Mouse (Mus musculus): ENCODE measurements around the gene Kctd11. TPM values are rescaled to one million over a fixed set of nuclear protein-coding genes. Genes with fewer than 3 reads are reported as not detected.

Gene Kctd11
- total RNA-seq, 2 experiments from 2014 or later: 2.3 to 3.7 TPM

GRCm38 (mm10) chr11:69912716-69913530 is 31.7 kb upstream of the Kctd11 start:
- no peak for DNase-seq

GRCm38 (mm10) chr11:69911701-69912100 is 30.5 kb upstream of the Kctd11 start:
- DNase-seq: no peak

DNA sequence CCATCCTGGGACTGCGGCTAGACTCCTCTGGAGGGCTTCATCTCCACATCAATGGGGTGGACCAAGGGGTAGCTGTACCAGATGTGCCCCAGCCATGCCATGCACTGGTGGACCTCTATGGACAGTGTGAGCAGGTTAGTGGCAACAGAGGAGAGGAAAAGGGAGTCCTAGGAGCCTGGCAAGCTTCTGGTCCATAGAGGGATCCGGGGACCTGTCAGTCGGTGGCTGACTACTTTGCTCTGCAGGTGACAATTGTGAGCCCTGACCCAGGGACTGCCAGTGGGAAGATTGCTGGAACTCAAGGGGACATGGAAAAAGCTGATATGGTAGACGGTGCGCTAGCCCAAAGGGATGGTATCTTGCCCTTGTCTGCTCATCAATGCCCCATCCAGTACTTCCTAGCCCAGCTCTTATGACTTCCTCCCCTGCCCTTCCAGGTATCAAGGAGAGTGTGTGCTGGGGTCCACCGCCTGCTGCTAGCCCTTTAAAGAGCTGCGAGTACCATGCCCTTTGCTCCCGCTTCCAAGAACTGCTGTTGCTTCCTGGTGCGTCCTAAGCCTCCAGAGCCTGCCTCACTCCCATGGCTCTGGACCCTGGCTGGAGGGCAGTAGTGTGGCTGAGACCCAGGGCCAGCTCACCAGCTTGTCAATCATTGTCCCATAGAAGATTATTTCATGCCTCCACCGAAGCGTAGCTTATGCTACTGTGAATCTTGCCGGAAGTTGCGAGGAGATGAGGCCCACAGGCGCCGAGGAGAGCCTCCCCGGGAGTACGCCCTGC is 29.8 kb upstream of the Kctd11 start:
- no peak for DNase-seq

DNA sequence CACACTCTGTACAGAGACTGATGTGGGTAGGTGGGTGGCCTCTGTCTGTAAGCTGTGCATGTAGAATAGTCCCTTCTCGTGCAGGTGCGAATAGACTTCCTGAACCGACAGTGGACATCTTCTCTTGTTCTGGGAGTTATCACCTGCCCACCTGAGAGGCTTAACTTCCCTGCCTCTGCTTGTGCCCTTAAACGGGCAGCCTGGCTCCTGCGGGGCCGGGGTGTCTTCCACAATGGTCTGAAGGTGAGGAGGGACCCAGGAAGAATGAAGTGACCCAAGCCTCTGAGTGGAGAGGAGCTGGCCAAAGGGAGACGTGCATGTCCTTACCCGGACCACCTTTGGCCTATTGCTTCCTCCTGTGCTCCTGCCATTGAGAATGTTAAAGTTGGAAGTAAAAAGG is 29.0 kb upstream of the Kctd11 start:
- DNase-seq: no peak

GRCm38 (mm10) chr11:69909174-69909573 is 28.0 kb upstream of the Kctd11 start:
- no peak for DNase-seq

- DNase-seq: no peak
Observed at GRCm38 (mm10) chr11:69908645-69909044, 27.4 kb upstream of the Kctd11 start.

DNA sequence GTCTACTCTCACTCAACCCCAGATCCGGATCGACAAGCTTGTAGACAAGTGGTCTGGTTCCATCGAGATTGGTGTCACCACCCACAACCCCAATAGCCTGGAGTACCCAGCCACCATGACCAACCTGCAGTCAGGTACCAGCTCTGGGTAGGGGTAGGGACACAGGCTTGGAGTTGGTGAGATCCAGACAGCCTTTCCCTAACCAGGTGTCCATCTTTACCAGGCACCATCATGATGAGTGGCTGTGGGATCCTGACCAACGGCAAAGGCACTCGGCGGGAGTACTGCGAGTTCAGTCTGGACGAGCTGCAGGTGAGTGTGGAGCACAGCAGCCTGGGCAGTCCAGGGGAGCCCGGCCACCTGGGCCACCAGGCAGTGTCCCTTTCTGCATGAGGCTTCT is 23.1 kb upstream of the Kctd11 start:
- DNase-seq: no peak

DNA sequence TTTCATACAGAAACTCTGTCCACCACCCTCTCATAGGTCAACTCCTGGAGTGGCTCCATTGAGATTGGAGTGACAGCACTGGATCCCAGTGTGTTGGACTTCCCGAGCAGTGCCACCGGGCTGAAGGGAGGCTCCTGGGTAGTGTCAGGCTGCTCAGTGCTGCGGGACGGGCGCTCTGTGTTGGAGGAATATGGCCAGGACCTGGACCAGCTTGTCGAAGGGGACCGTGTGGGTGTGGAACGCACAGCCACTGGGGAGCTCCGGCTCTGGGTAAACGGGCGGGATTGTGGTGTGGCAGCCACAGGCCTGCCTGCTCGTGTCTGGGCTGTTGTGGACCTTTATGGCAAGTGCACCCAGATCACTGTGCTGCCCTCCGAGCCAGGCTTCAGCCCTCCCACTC is 21.8 kb upstream of the Kctd11 start:
- peak; percentile 8 for DNase-seq

DNA sequence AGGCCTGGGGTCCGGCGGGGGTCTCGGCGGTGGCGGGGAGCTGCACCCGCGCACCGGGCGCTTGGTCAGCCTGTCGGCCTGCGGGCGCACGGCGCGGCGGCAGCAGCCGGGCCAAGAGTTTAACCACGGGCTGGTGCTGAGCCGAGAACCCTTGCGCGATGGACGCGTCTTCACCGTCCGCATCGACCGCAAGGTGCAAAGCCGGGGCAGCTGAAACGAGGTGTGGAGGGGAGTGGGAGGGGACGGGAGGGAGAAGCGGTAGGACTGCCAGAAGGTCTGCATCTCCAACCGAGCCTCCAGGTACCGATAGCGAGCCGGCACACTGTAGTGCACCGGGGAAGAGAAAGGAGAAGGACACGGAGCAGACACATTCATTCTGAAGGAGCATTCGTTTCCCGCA is 20.8 kb upstream of the Kctd11 start:
- DNase-seq: no peak

DNA sequence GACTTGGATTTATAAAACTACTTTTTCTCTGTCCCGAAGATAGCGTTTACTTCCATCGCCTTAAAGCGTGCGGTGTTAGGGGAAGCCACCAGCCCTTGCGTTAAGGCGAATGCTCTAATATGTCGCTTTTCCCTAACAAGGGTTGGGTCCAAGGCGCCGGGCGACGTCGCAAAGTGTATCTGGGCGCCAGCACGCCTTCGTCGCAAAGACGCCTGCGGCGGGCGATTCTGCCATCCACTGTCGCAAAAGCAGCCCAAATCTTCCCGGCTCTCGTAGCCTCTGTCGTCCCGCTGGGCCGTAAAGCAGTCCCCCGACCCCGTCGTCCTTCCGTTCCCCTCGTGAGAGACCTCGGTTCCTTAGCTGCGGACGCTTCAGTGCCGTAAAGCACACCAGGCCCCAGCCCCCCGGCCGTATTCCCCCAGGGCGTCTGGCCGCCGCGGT is 20.2 kb upstream of the Kctd11 start:
- DNase-seq: peak; percentile 90

- peak; percentile 74 for DNase-seq
Observed at GRCm38 (mm10) chr11:69900471-69901405, 19.5 kb upstream of the Kctd11 start, which contains the start of the genes 2810408A11Rik and Neurl4. TSS of gene 2810408A11Rik (minus strand) at chr11:69900987. TSS of gene Neurl4 (plus strand) at chr11:69901072.

DNA sequence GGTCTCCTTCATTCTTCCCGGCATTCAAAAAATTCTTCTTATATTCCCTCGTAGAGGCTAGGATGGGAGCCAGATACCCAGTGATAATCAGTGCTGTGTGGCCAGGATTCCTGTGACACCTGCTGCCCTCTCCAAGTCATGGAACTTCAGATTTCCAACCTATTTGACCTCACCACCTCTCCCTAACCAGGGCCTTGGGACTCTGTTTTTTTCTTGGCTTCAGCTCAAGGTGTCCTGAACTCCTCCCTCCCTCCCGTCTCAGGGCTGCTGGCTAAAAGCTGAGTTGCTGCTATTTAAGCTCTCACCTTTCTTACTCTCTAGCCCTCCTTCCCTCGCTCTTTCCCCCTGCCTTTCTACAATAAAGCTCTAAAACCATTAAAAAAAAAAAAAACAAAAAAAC is 18.7 kb upstream of the Kctd11 start:
- no peak for DNase-seq

DNA sequence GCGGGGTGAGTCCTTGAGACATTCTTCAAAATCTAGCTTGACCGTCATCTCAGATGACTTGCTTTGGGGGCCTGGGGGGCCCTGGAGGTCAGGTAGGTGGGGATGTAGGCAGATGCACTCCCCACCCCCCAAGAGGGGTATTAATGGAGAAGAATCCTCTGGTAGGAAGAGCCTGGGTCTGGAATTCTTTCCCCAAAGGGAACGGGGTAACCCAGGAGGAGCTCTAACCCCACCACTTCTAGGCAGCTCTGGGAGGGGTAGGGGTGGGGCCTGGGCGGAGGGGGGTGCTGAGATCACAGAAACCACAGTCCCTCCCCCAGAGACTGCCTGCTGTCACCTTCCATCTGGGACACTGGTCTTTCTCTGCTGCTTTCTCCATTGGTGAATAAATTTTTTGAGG is 14.1 kb upstream of the Kctd11 start, which contains the start of gene Acap1:
TSS of gene Acap1 (minus strand) at position 249 of the 400 bp plus-strand sequence.
- DNase-seq: no peak

DNA sequence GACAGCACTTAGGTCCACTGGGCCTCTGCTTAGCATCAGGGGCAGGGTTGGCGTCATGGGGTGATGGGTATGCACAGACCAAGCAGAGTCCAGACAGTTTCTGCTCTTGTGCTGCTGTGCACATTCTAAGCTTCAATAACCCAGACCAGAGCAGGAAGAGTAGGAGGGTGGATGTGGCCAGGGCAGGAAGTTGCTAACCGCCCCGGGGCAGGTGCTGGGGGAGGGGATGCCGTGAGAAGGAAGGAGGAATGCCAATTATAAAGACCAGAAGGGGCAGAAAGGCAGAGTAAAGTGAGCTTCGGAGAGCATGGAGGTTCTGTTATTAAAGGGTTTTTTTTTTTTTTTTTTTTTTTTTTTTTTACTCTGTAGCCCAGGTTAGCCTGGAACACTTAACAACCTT is 13.5 kb upstream of the Kctd11 start:
- no peak for DNase-seq

DNA sequence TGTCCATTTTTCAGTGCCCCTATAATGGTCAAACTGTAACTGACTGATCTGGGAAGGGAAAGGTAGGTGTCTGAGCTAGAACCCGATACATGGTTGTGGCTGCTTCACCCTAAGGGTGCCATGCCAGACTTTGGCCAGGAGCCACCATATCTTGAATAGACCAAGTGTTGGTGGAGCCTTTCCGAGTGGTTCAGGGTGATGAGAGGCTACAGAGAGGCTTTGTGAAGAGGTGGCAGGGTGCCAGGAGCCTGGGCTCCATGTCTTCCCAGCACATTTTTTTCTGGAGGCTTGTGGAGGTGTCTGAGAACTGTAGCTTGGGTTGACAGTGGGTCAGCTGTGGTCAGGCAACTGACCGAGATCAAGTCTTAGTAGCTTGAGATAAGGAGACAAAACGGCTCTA is 10.3 kb upstream of the Kctd11 start:
- DNase-seq: no peak

GRCm38 (mm10) chr11:69886907-69887635 is 5.9 kb upstream of the Kctd11 start:
- no peak for DNase-seq

DNA sequence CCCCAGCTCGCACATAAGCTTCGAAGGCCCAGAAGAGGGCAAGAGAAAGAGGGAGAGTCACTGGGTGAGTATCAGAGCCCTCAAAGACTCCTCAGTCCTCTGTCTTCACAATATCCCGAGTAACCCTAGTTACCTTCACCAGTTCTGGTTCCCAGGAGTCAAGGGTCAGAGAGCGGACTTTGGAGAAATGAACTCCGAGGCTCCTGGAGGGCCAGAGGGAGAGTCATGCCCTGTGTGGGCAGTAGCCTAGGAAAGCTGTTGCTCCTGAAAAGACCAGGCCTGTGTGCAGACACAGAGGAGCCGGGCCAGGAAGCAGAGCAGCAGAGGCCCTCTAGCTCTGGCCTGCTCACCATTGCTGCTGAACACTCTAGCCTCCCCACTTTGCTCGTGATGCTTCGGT is 3.5 kb upstream of the Kctd11 start:
- no peak for DNase-seq

- DNase-seq: no peak
Observed at GRCm38 (mm10) chr11:69884240-69884639, 3.0 kb upstream of the Kctd11 start.

- no peak for DNase-seq
Observed at GRCm38 (mm10) chr11:69883527-69884151, 2.4 kb upstream of the Kctd11 start.

DNA sequence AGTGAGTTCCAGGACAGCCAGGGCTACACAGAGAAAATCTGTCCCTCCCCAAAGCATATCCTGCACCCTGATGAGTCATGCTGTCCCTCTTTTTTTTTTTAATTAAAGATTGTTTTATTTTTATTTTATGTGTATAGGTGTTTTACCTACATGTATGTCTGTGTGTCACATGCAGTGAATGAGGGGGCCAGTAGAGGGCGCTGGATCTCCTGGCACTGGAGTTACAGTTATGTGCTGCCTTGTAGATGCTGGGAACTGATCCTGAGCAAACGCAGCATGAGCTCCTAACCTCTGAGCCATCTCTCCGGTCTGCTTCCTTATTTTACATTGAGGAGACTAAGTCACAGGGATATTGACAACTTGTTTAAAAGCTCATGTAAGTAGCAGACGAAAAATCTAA is 1.9 kb upstream of the Kctd11 start:
- DNase-seq: no peak
